Mouse (Mus musculus) megakaryocyte-erythroid progenitor cell, adult 5 weeks (primary cell): Measurements from ENCODE around the gene Vmn2r106. TPM values are rescaled to one million over a fixed set of nuclear protein-coding genes. Genes with fewer than 3 reads are reported as not detected.

Experiments
- polyA plus RNA-seq: library from polyadenylated mRNA; stranded (reverse); fragments of >175 nt; gene quantifications from 2 replicates; pipeline ENCODE4 v1.2.3, GENCODE M21; 2012

Vmn2r106 gene
- 0.01 TPM in 1 of 2 replicates, not detected in the other for polyA plus RNA-seq

GRCm38 (mm10) chr17:20285453-20285852 is at the start of gene Vmn2r106:
TSS of gene Vmn2r106 (minus strand) at chr17:20285553.

GRCm38 (mm10) chr17:20234952-20235351 is 50.4 kb downstream of the Vmn2r106 start, which contains the start of gene Vmn2r105:
TSS of gene Vmn2r105 (minus strand) at chr17:20235052.

Other genes starting within 250 kb of the Vmn2r106 start
- not detected in 2 replicates for gene Vmn2r104, start 237.2 kb downstream of the Vmn2r106 start, polyA plus RNA-seq
- not detected in 2 replicates for gene Fpr-rs7, start 171.3 kb downstream of the Vmn2r106 start, polyA plus RNA-seq
- gene Fpr-rs6, start 102.5 kb downstream of the Vmn2r106 start, polyA plus RNA-seq: not detected in 2 replicates
- gene Vmn2r105, start 50.5 kb downstream of the Vmn2r106 start, polyA plus RNA-seq: not detected in 2 replicates
- not detected in 2 replicates for gene Vmn2r107, start 59.7 kb upstream of the Vmn2r106 start, polyA plus RNA-seq
- gene Vmn1r224, start 128.6 kb upstream of the Vmn2r106 start, polyA plus RNA-seq: 0.02 TPM in 1 of 2 replicates, not detected in the other
- not detected in 2 replicates for gene Vmn2r108, start 195.8 kb upstream of the Vmn2r106 start, polyA plus RNA-seq
- gene Vmn1r225, start 212.6 kb upstream of the Vmn2r106 start, polyA plus RNA-seq: not detected in 2 replicates